Mouse (Mus musculus) cerebellum, adult 8-10 months (tissue): ENCODE measurements around the gene Olfr524.

Experiments used
- DNase-seq: peaks from one replicate; pipeline ENCODE4 v3.0.0; 2022

Gene Olfr524

DNA sequence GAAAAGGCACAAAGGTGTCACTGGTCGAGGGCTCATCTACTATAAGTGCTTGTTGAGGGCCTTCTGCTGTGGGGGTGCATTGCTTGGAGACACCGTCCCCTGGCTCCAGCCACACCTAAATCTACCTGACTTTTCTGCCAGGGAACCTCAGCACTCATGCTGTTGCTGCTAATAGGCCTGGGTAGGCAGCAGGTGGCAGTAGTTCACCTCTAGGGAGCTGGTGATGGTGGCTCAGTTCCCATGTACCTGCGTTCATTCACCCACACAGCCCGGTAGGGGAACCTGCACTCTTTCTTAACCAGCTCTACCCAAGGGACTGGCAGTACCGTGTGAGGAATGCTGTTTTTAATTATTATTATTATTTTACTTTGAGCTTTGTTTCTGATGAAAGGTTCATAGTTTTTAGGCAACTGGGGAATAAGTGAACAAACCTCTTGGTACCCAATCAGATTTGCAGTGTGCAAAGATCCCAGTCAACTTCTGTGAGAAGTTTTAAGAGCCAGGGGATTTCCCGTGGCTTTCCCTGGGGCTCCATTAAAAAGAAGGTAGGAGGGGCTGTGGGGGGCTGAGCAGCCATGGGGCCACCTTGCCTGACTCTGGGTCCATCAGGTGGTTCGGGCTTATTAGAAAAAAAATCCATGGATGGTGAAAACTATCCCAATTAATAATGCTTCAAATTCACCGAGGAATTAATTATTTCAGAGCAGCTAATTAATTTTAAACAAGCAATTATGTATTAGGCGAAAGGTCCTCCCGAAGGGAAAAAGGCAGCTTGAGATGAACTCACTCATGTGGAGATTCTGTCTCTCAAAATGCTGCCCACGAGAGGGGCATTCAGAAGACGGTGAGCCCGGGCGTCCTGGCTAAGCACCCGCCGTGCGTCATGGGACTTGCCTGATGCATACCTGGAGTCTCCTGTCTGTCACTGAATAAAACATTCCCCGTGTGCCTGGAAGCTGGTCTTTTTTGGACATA, 18.8 kb downstream of the Olfr524 start:
- DNase-seq: no peak

GRCm38 (mm10) chr7:140184206-140184605, 21.6 kb downstream of the Olfr524 start:
- DNase-seq: no peak

DNA sequence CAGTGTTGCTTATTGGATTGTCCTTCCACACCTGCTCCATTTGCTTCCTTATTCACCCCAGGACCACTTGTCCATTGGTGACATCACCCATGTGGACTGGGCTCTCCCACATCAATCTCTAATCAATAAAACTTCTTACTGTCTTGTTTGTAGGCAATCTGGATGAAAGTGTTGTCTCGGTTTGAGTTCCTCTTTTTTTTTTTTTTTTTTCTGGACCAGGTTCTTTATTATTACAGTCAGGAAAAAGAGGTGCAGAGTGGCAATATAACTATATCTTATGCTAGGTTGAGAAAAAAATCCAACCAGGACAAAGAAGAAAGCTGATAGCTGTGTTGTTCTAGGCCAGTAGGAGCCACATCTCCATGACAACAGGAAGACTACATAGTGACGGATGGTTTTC, 25.1 kb downstream of the Olfr524 start:
- DNase-seq: no peak

DNA sequence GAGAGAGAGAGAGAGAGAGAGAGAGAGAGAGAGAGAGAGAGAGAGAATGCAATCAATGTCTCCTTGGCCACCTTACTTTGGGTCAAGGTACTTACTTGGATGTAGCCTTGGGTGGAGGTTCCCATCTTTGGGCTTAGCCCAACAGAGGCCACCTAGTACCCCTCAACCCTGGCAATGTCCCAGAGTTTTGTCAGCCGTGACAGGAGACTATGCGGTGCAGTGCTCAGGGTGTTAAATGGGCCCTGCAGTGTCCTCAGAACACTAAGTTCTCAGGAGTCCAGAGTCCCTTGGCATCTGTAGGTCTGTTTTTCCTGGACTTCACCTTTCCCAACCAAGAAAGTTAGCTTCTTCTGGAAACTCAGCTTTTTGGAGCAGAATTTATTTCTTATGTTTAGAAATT, 26.6 kb downstream of the Olfr524 start:
- DNase-seq: no peak

- DNase-seq: peak; percentile 54
Measured at GRCm38 (mm10) chr7:140172936-140173335, 32.8 kb downstream of the Olfr524 start, which contains the start of gene Olfr523. TSS of gene Olfr523 (plus strand) at chr7:140173217.

DNA sequence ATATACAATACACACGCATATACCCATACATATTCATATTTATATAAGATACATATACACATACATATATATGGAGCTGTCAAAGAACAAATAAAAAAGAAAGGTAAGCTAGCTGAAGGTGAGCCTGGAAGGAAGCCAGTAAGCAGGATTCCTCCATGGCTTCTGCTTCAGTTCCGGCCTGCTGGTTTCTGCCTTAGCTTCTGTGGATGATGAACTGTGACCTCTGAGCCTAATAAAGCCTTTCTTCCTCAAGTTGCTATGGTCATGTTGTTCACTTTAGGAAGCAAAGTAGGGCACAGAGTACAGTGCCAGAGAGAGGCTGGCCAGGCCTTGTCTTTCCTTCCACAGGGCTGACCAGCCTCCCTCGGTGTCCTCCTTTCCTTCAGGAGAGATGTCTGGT, 34.9 kb downstream of the Olfr524 start:
- no peak for DNase-seq

DNA sequence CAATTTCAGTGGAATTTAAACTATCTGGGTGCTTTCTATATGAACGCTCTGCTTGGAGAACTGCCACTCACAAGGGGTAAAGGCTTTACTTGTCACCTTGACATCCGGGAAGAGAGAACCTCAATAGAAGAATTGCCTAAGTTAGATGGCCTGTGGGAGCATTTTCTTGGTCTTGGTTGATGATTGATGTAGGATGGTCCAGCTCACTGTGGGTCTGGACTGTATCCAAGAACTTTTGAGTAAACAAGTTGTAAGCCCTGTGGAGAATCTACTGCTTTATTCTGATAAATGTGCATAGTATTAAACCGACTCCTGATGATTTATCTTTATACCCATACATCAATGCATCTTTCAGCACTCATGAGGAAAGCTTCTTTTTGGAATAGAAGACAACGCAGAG, 36.4 kb downstream of the Olfr524 start:
- DNase-seq: no peak

GRCm38 (mm10) chr7:140167950-140168349, 37.8 kb downstream of the Olfr524 start:
- no peak for DNase-seq

GRCm38 (mm10) chr7:140164664-140165063, 41.1 kb downstream of the Olfr524 start, which contains the start of gene Olfr522:
TSS of gene Olfr522 (minus strand) at chr7:140164764.
- DNase-seq: no peak

GRCm38 (mm10) chr7:140160363-140160762, 45.4 kb downstream of the Olfr524 start:
- no peak for DNase-seq

GRCm38 (mm10) chr7:140154218-140154927, 51.4 kb downstream of the Olfr524 start, which contains the start of gene Sprn:
TSS of gene Sprn (minus strand) at chr7:140154877.
- peak; percentile 66 for DNase-seq

- no peak for DNase-seq
Measured at GRCm38 (mm10) chr7:140153829-140154217, 51.9 kb downstream of the Olfr524 start.

DNA sequence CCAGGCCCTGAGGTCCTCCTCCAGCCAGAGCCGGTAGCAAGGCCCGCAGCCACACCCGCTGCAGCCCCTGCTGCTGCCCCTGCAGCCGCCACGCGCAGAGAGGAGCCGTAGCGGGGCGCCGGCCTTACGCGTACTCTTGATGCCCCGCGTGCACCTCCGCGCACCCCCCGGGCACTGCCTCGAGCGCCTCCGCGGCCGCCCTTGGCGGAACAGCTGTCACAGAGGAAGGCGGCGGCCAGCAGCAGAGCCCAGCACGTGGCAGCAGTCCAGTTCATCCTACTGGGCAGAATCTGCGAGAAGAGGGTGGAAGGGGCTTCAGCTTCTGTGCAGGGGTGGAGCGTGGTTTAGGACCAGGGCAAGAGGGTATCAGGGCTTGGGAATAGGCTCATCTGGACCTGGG, 52.4 kb downstream of the Olfr524 start:
- peak; percentile 66 for DNase-seq
